Mouse (Mus musculus): Measurements from ENCODE around the gene Nelfe.
"Not testable (repeated sequence)": the region's sequence is repeated elsewhere in the genome, so short reads cannot be mapped to it uniquely, and the experiment has no call there.

Nelfe gene

GRCm38 (mm10) chr17:34849722-34850516, at the start of gene Nelfe, which contains the start of gene Skiv2l:
Gene Nelfe (plus strand): TSS chr17:34850391.
Gene Skiv2l (minus strand): TSS chr17:34850210.
- peak; percentile 98 for DNase-seq (ENCODE audit: low spot score)

GRCm38 (mm10) chr17:34800781-34801305, 49.3 kb upstream of the Nelfe start:
- not testable (repeated sequence) for DNase-seq (ENCODE audit: low spot score)

GRCm38 (mm10) chr17:34802756-34803155, 47.4 kb upstream of the Nelfe start:
- DNase-seq (ENCODE audit: low spot score) = not testable (repeated sequence)

GRCm38 (mm10) chr17:34803367-34803766, 46.8 kb upstream of the Nelfe start:
- DNase-seq (ENCODE audit: low spot score) = not testable (repeated sequence)

- not testable (repeated sequence) for DNase-seq (ENCODE audit: low spot score)
These were observed 45.9 kb upstream of the Nelfe start, which contains the start of gene Cyp21a1 for GRCm38 (mm10) chr17:34804301-34804700. Gene Cyp21a1 (minus strand): TSS chr17:34804561.

GRCm38 (mm10) chr17:34804871-34805562, 45.2 kb upstream of the Nelfe start:
- no peak for DNase-seq (ENCODE audit: low spot score)

GRCm38 (mm10) chr17:34807176-34807575, 43.0 kb upstream of the Nelfe start:
- no peak for DNase-seq (ENCODE audit: low spot score)

- DNase-seq (ENCODE audit: low spot score) = no peak
These were observed 41.5 kb upstream of the Nelfe start for GRCm38 (mm10) chr17:34808599-34809205.

- DNase-seq (ENCODE audit: low spot score) = not testable (repeated sequence)
These were observed 39.8 kb upstream of the Nelfe start for GRCm38 (mm10) chr17:34810411-34810810.

GRCm38 (mm10) chr17:34810811-34811210, 39.4 kb upstream of the Nelfe start:
- DNase-seq (ENCODE audit: low spot score) = not testable (repeated sequence)

- no peak for DNase-seq (ENCODE audit: low spot score)
These were observed 38.9 kb upstream of the Nelfe start for GRCm38 (mm10) chr17:34811275-34811674.

- DNase-seq (ENCODE audit: low spot score) = peak; percentile 66
These were observed 36.4 kb upstream of the Nelfe start for GRCm38 (mm10) chr17:34813747-34814146.

- no peak for DNase-seq (ENCODE audit: low spot score)
These were observed 35.3 kb upstream of the Nelfe start for GRCm38 (mm10) chr17:34814818-34815370.

GRCm38 (mm10) chr17:34830776-34831175, 19.4 kb upstream of the Nelfe start:
- not testable (repeated sequence) for DNase-seq (ENCODE audit: low spot score)

- DNase-seq (ENCODE audit: low spot score) = no peak
These were observed 13.9 kb upstream of the Nelfe start for GRCm38 (mm10) chr17:34836155-34836855.

- peak; percentile 99 for DNase-seq (ENCODE audit: low spot score)
These were observed 13.4 kb upstream of the Nelfe start, which contains the start of the genes Stk19 and Dxo for GRCm38 (mm10) chr17:34836856-34837221. Gene Stk19 (minus strand): TSS chr17:34836945. Gene Dxo (plus strand): TSS chr17:34837019.

GRCm38 (mm10) chr17:34837464-34838324, 12.5 kb upstream of the Nelfe start:
- no peak for DNase-seq (ENCODE audit: low spot score)

- no peak for DNase-seq (ENCODE audit: low spot score)
These were observed 11.4 kb upstream of the Nelfe start for GRCm38 (mm10) chr17:34838785-34839184.

GRCm38 (mm10) chr17:34840736-34841307, 9.4 kb upstream of the Nelfe start:
- DNase-seq (ENCODE audit: low spot score) = no peak

- DNase-seq (ENCODE audit: low spot score) = no peak
These were observed 5.3 kb upstream of the Nelfe start for GRCm38 (mm10) chr17:34844884-34845283.

Measured in retina, embryonic 14.5 days (tissue).